Mouse (Mus musculus) limb, embryonic 15.5 days (tissue): ENCODE results near the gene Selenoo. TPM values are rescaled to one million over a fixed set of nuclear protein-coding genes. Genes with fewer than 3 reads are reported as not detected.

Experiments
- ATAC-seq: fragments of 200-750 bp; cut with Nextera tagmentation; 2 replicates; pipeline ENCODE4 v1.8.0; 2017; ENCODE audit warnings: low read depth, moderate TSS enrichment; ENCODE audit not compliant: insufficient number of reproducible peaks, low FRiP score, low TSS enrichment
- H3K27ac ChIP-seq: fragments of 300-500 bp; sonication (generic); 2 replicates; pipeline ENCODE4 v1.5.1; 2015; ENCODE audit warnings: moderate library complexity, mild to moderate bottlenecking, inconsistent platforms
- H3K27me3 ChIP-seq: fragments of 300-500 bp; sonication (generic); 2 replicates; pipeline ENCODE4 v1.6.1; 2015; ENCODE audit warnings: inconsistent platforms
- H3K36me3 ChIP-seq: fragments of 300-500 bp; sonication (generic); 2 replicates; pipeline ENCODE4 v1.6.1; 2015; ENCODE audit warnings: inconsistent platforms
- H3K4me1 ChIP-seq: fragments of 300-500 bp; sonication (generic); 2 replicates; pipeline ENCODE4 v1.6.1; 2015; ENCODE audit warnings: inconsistent platforms
- H3K4me2 ChIP-seq: fragments of 300-500 bp; sonication (generic); 2 replicates; pipeline ENCODE4 v1.6.1; 2015; ENCODE audit warnings: mild to moderate bottlenecking, inconsistent platforms
- H3K4me3 ChIP-seq: fragments of 300-500 bp; sonication (generic); 2 replicates; pipeline ENCODE4 v1.5.1; 2015; ENCODE audit warnings: mild to moderate bottlenecking, inconsistent platforms
- H3K9ac ChIP-seq: fragments of 300-500 bp; sonication (generic); 2 replicates; pipeline ENCODE4 v1.6.1; 2015; ENCODE audit warnings: inconsistent platforms
- H3K9me3 ChIP-seq: fragments of 300-500 bp; sonication (generic); 2 replicates; pipeline ENCODE4 v1.6.1; 2016; ENCODE audit warnings: inconsistent platforms
- WGBS: fragments of 180-500 bp; shearing (Covaris S2); methylation state at CpG from one replicate; pipeline ENCODE4 v1.1.7; 2015; 5-methylcytosine and 5-hydroxymethylcytosine counted together
- polyA plus RNA-seq: library from polyadenylated mRNA; unstranded; fragments of >200 nt; fragmentation: Nextera tagmentation; extraction: Ambion mirVana; gene quantifications from 2 replicates; pipeline ENCODE4 v1.2.1, GENCODE M21; 2015

Gene Selenoo
- polyA plus RNA-seq, 1 experiment from 2014 or later: 16.9 TPM

- H3K4me3 ChIP-seq: no peak overlapping the region
- no peak overlapping the region for H3K9ac ChIP-seq
- H3K9me3 ChIP-seq: no peaks in the 10 kb centered on the region
- no peaks in the 10 kb centered on the region for H3K27me3 ChIP-seq
- no peak overlapping the region for H3K27ac ChIP-seq
- 92% methylated on average over 3 of the region's 3 CpGs for WGBS
- H3K4me2 ChIP-seq: no peak overlapping the region
- no peaks in the 10 kb centered on the region for H3K36me3 ChIP-seq
- no peak for ATAC-seq
- peaks cover 18% of the 10 kb centered on the region for H3K4me1 ChIP-seq
Measured at GRCm38 (mm10) chr15:89131316-89131715, 42.4 kb downstream of the Selenoo start.

GRCm38 (mm10) chr15:89136461-89137155, 47.7 kb downstream of the Selenoo start:
- H3K4me1 ChIP-seq: peaks cover 20% of the 10 kb centered on the region
- H3K9me3 ChIP-seq: no peaks in the 10 kb centered on the region
- no peak overlapping the region for H3K27ac ChIP-seq
- no peak overlapping the region for H3K9ac ChIP-seq
- peaks cover 34% of the 10 kb centered on the region for H3K27me3 ChIP-seq
- no peak overlapping the region for H3K4me3 ChIP-seq
- no peak for ATAC-seq
- 96% methylated on average over 5 of the region's 5 CpGs for WGBS
- no peaks in the 10 kb centered on the region for H3K36me3 ChIP-seq
- H3K4me2 ChIP-seq: no peak overlapping the region

- no peaks in the 10 kb centered on the region for H3K9me3 ChIP-seq
- H3K27ac ChIP-seq: no peak overlapping the region
- no peak overlapping the region for H3K9ac ChIP-seq
- peaks cover 39% of the 10 kb centered on the region for H3K27me3 ChIP-seq
- no peaks in the 10 kb centered on the region for H3K36me3 ChIP-seq
- no peak overlapping the region for H3K4me3 ChIP-seq
- 71% methylated on average over 11 of the region's 11 CpGs for WGBS
- H3K4me1 ChIP-seq: peaks cover 20% of the 10 kb centered on the region
- no peak for ATAC-seq
- no peak overlapping the region for H3K4me2 ChIP-seq
Measured at GRCm38 (mm10) chr15:89137378-89138045, 48.6 kb downstream of the Selenoo start.

DNA sequence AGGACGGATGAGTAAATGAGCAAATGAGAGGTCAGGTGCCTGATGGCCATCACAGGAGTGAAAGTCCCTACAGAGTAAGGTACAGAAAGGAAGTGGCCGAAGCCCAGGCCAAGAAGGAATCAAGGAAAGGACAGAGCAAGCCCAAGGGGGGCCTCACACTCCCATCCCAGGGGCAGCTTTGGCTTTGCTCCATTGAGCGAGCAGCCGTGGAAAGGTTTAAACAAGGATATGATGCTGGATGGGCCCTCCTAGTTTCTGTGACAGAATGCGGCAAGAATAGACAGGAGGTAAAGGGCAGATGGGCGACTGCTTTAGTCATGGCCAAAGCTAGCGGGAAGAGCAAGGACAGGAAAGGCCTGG, 49.1 kb downstream of the Selenoo start:
- Histone ChIP-seq H3K9me3 (no peaks in the 10 kb centered on the region), H3K27me3 (peaks cover 39% of the 10 kb centered on the region), H3K4me1 (peaks cover 20% of the 10 kb centered on the region), H3K9ac (no peak overlapping the region), H3K36me3 (no peaks in the 10 kb centered on the region), H3K27ac (no peak overlapping the region), H3K4me2 (no peak overlapping the region), H3K4me3 (no peak overlapping the region)
- 87% methylated on average over 7 of the region's 7 CpGs for WGBS
- ATAC-seq: no peak

DNA sequence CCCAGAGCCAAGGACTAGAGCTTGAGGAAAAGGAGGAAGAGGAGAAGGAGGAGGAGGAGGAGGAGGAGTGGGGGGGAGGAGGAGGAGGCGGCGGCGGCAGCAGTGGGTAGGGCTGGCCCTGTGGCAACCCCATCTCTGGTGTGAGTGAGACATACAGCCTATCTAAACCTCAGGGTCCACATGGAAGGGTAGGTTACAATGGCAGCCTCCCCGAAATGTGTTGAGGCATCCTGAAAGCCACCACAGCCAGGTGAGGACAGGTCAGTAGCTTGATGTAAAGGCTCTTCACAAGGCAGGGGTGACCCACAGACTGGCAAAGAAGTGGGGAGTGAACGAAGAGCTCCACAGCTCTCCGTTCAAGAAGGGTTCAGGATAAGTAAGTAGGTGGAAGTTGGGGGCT, 49.6 kb downstream of the Selenoo start:
- Histone ChIP-seq H3K27ac (no peak overlapping the region), H3K36me3 (no peaks in the 10 kb centered on the region), H3K4me1 (peaks cover 20% of the 10 kb centered on the region), H3K4me3 (no peak overlapping the region), H3K27me3 (peaks cover 39% of the 10 kb centered on the region), H3K4me2 (no peak overlapping the region), H3K9me3 (no peaks in the 10 kb centered on the region), H3K9ac (no peak overlapping the region)
- ATAC-seq: no peak
- 92% methylated on average over 6 of the region's 6 CpGs for WGBS

DNA sequence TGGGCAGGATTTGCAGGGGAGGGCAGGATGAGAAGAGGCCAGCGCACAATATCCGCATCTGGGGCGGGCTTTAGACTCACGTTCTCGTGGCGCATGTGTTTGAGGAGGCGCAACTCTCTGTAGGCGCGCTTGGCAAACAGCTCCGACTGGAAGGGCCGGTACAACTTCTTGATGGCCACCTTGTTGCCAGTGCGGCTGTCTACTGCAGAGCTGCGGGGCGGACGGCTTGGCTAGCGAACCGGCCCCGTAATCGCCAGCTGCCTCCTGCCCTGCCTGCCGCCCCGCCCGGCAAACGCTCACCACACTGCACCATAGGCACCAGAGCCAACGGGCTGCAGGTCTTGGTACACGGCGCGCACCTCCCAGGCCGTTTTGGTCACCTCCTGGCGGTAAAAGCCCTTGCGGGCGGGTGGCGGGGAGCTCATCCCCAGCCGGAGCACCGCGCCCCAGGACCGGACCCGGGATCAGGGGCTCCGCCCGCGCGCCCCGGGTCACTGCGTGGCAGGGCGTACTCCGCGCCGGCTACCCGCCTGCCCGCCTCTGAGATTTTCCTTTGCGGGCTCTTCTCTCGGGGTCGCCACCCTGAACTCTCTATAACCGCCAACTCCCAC, 51.3 kb downstream of the Selenoo start:
- Histone ChIP-seq H3K4me1 (peaks cover 20% of the 10 kb centered on the region), H3K36me3 (no peaks in the 10 kb centered on the region), H3K9ac (peak overlapping the region; percentile 27; the same call in 1 of the 2 replicates), H3K4me3 (peak overlapping the region; percentile 48), H3K27ac (no peak overlapping the region; the same call in 1 of the 2 replicates), H3K9me3 (no peaks in the 10 kb centered on the region), H3K4me2 (peak overlapping the region; percentile 90), H3K27me3 (peaks cover 43% of the 10 kb centered on the region)
- 0 out of 2 replicates have a peak, but pooled peaks have one; percentile 5 for ATAC-seq
- under 1% methylated on average over 53 of the region's 53 CpGs for WGBS

GRCm38 (mm10) chr15:89140659-89141252, 51.9 kb downstream of the Selenoo start, which contains the start of gene Mapk12:
Mapk12 (minus strand) TSS chr15:89140703.
- Histone ChIP-seq H3K36me3 (no peaks in the 10 kb centered on the region), H3K27ac (no peak within 1 kb of the TSS; the same call in 1 of the 2 replicates), H3K9ac (peak within 1 kb of the TSS; percentile 27; the same call in 1 of the 2 replicates), H3K4me2 (peak within 1 kb of the TSS; percentile 90), H3K4me3 (peak within 1 kb of the TSS; percentile 48), H3K9me3 (no peaks in the 10 kb centered on the region), H3K27me3 (peaks cover 46% of the 10 kb centered on the region), H3K4me1 (peaks cover 20% of the 10 kb centered on the region)
- ATAC-seq: peak; percentile 25; the same call in 1 of the 2 replicates
- WGBS: 0% methylated on average over 21 of the region's 21 CpGs

- no peak for ATAC-seq
- Histone ChIP-seq H3K27ac (no peak overlapping the region), H3K4me2 (no peak overlapping the region), H3K9me3 (no peaks in the 10 kb centered on the region), H3K36me3 (no peaks in the 10 kb centered on the region), H3K4me1 (peaks cover 26% of the 10 kb centered on the region), H3K9ac (no peak overlapping the region), H3K4me3 (no peak overlapping the region), H3K27me3 (peaks cover 53% of the 10 kb centered on the region)
- WGBS: 17% methylated on average over 5 of the region's 5 CpGs
Measured at GRCm38 (mm10) chr15:89141443-89141842, 52.6 kb downstream of the Selenoo start.

DNA sequence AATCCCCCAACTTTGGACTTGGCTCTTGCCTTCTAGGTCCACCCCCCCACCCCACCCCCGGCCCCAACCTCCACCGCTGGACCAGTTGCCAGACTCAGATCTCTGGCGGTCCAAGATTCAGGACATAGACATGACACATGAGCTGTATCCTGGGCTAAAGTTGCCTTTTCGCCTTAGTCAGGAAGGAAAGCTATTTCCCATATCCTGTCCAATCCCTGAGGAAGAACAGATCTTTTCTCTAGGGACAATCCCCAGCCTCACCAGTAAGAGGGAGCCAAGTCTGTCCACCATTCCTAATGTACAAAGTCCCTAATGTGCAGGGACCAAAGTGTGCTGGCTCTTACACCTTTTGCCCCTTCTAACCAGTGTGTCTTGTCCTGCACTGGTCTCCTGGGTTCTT, 53.0 kb downstream of the Selenoo start:
- Histone ChIP-seq H3K4me1 (peaks cover 30% of the 10 kb centered on the region), H3K4me3 (no peak overlapping the region), H3K27me3 (peaks cover 57% of the 10 kb centered on the region), H3K27ac (no peak overlapping the region), H3K9me3 (no peaks in the 10 kb centered on the region), H3K36me3 (no peaks in the 10 kb centered on the region), H3K4me2 (no peak overlapping the region), H3K9ac (no peak overlapping the region)
- no peak for ATAC-seq
- 53% methylated on average over 4 of the region's 4 CpGs for WGBS

GRCm38 (mm10) chr15:89143134-89143533, 54.2 kb downstream of the Selenoo start:
- Histone ChIP-seq H3K36me3 (no peaks in the 10 kb centered on the region), H3K4me2 (no peak overlapping the region), H3K9me3 (no peaks in the 10 kb centered on the region), H3K4me1 (peaks cover 36% of the 10 kb centered on the region), H3K27me3 (peaks cover 63% of the 10 kb centered on the region), H3K4me3 (no peak overlapping the region), H3K9ac (no peak overlapping the region), H3K27ac (no peak overlapping the region)
- ATAC-seq: no peak
- 76% methylated on average over 2 of the region's 2 CpGs for WGBS

GRCm38 (mm10) chr15:89144965-89145364, 56.1 kb downstream of the Selenoo start:
- 78% methylated on average over 11 of the region's 11 CpGs for WGBS
- Histone ChIP-seq H3K4me2 (no peak overlapping the region), H3K36me3 (no peaks in the 10 kb centered on the region), H3K4me3 (no peak overlapping the region), H3K9me3 (no peaks in the 10 kb centered on the region), H3K27me3 (peaks cover 60% of the 10 kb centered on the region), H3K4me1 (peaks cover 41% of the 10 kb centered on the region), H3K27ac (no peak overlapping the region), H3K9ac (no peak overlapping the region)
- no peak for ATAC-seq
